Mouse (Mus musculus): Measurements from ENCODE around the gene Nos1ap.

GRCm38 (mm10) chr1:170611631-170612030 lies 22.0 kb upstream of the Nos1ap start:
- no peak for TF ChIP-seq CTCF (IDR thresholded peaks at IDR 0.05)
- TF ChIP-seq EP300 (IDR thresholded peaks at IDR 0.05) = no peak

Data from lung, postnatal 0 days (tissue).